Mouse (Mus musculus) C2C12 (cell line): ENCODE measurements around the gene Prrx2.

Experiments used
- CEBPB ChIP-seq: IDR thresholded peaks from one replicate; pipeline ENCODE4 v1.6.1; 2011; ENCODE audit warnings: low read depth, mild to moderate bottlenecking, control low read depth, moderate library complexity
- CTCF ChIP-seq: IDR thresholded peaks from one replicate; pipeline ENCODE4 v1.5.1; 2011; ENCODE audit not compliant: control insufficient read depth, insufficient read depth, insufficient read length
- FOSL1 ChIP-seq: IDR thresholded peaks from one replicate; pipeline ENCODE4 v1.8.0; 2011; ENCODE audit warnings: mild to moderate bottlenecking, low read length; ENCODE audit not compliant: poor library complexity, insufficient read depth, severe bottlenecking

GRCm38 (mm10) chr2:30905906-30906305 lies 71.1 kb downstream of the Prrx2 start:
- TF ChIP-seq CTCF (no peak), CEBPB (no peak), FOSL1 (no peak)
